Mouse (Mus musculus) brain, adult 2 months (tissue): ENCODE data around the gene Olfr981.
"Not testable (repeated sequence)": the region's sequence is repeated elsewhere in the genome, so short reads cannot be mapped to it uniquely, and the experiment has no call there.

Experiments
- DNase-seq: peaks from one replicate; pipeline ENCODE4 v3.0.0; 2011; ENCODE audit warnings: low read depth, low spot score

Olfr981 gene

GRCm38 (mm10) chr9:40021164-40021563 lies at the start of gene Olfr981:
Gene Olfr981, plus strand, starts transcription at chr9:40021464.
- no peak for DNase-seq

GRCm38 (mm10) chr9:39976581-39977145 lies 44.6 kb upstream of the Olfr981 start:
- not testable (repeated sequence) for DNase-seq

GRCm38 (mm10) chr9:39991813-39992212 lies 29.5 kb upstream of the Olfr981 start, which contains the start of gene Olfr978:
Gene Olfr978, plus strand, starts transcription at chr9:39992113.
- DNase-seq, result no peak

- DNase-seq, result no peak
Measured at GRCm38 (mm10) chr9:40003365-40003764, 17.9 kb upstream of the Olfr981 start, which contains the start of gene Olfr979. Gene Olfr979, minus strand, starts transcription at chr9:40003465.

- no peak for DNase-seq
Measured at GRCm38 (mm10) chr9:40009482-40009881, 11.8 kb upstream of the Olfr981 start, which contains the start of gene Olfr980. Gene Olfr980, minus strand, starts transcription at chr9:40009582.

GRCm38 (mm10) chr9:40050138-40050537 lies 28.9 kb downstream of the Olfr981 start:
- DNase-seq, result no peak

- no peak for DNase-seq
Measured at GRCm38 (mm10) chr9:40073529-40073928, 52.3 kb downstream of the Olfr981 start, which contains the start of gene Olfr982. Gene Olfr982, plus strand, starts transcription at chr9:40073829.
